Mouse (Mus musculus) heart, postnatal 10 days (tissue): ENCODE data around the gene Olfr449. TPM values are rescaled to one million over a fixed set of nuclear protein-coding genes. Genes with fewer than 3 reads are reported as not detected.
A peak's percentile ranks its signal among the peaks of the same experiment; 100 is the strongest.

Experiments used
- DNase-seq, 2 experiments: peaks; one replicate each; pipeline ENCODE4 v3.0.0; 2021
- intact Hi-C: fragments of 180-260 bp; cut with DNase I; formaldehyde crosslinking; loops from one replicate; pipeline ENCODE4 v1.15.1; 2025
- total RNA-seq, 2 experiments: library from RNA; stranded (reverse); gene quantifications; 2 replicates each; pipeline ENCODE4 v1.2.3; 2021

Olfr449 gene
- not detected for total RNA-seq

DNA sequence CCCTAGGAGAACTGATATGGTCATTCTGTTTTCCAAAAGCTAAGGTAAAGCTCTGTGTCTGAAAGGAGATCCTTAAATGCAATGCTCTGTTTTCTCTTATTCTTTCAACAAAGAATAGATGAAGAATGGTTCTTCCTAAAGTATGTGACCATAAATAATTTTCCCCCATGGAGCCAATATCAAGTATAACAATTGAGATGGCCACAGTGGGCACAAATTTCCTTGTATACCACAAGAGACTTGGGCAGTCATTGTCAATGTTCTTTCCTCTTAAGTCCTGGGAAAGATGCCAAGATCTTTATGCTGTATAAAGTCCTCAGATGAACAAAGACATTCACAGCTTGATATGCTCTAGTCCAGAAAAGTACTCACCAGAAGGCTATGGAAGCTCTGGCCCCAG, at the start of gene Olfr449:
TSS of gene Olfr449 (plus strand) at position 301 of the 400 bp plus-strand sequence.
- intact Hi-C loops = no loop called here
- DNase-seq = no peak

DNA sequence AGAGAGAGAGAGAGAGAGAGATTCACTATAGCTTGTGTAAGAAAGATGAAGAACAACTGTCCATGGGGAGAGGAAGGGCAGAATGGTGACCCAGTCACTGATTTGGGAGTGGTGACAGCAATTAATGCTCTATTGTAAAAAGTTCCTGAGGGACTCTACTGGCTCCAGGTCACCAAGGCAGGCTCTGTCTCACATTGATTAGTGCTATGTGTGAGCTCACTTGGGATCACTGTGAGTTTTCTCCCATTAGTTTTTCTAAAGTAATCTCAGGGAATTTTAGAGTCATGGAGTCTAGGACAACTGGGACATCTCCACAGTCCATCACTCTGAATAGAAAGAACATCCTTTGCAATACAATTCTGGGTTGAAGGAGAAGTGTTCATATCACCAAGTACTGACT, 49.4 kb upstream of the Olfr449 start, which contains the start of gene Olfr452:
TSS of gene Olfr452 (plus strand) at position 301 of the 400 bp plus-strand sequence.
- no peak for DNase-seq
- intact Hi-C loops = no loop called here

- intact Hi-C loops = no loop called here
Measured at GRCm38 (mm10) chr6:42790247-42790948, 43.8 kb upstream of the Olfr449 start.

DNA sequence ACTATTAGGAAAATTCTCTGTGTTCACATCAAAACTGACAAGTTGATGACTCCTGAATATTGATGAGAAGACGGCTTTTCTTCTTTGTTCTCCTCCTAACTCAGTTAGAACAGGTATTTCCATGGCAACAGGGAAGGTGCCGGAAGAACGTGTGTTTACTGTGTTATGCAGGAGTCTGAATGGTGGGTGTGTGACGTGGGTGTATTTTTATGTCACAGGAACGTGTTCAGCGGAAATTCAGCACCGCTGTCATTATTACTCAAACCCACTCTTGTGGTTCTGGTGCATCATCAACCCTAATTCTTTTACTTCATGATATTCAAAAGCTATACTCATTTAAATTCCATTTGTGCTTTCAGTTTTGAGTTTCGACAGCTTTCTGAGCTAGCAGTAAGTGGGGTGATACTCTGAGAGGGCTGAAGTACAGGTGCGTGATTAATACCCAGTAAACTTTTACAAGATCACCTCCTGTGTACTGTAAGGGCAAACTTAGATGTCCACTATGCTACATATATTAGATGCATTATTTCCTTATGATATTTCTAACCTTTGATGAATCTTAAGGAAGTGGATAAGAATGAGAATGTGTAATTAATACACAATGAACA, 43.1 kb upstream of the Olfr449 start:
- intact Hi-C loops = no loop called here

More at GRCm38 (mm10) chr6:42790247-42790948, 43.8 kb upstream of the Olfr449 start:
- DNase-seq = no peak

GRCm38 (mm10) chr6:42794982-42795381, 39.2 kb upstream of the Olfr449 start:
- intact Hi-C loops = no loop called here
- no peak for DNase-seq

More for the DNA sequence above, 43.1 kb upstream of the Olfr449 start:
- DNase-seq = no peak

DNA sequence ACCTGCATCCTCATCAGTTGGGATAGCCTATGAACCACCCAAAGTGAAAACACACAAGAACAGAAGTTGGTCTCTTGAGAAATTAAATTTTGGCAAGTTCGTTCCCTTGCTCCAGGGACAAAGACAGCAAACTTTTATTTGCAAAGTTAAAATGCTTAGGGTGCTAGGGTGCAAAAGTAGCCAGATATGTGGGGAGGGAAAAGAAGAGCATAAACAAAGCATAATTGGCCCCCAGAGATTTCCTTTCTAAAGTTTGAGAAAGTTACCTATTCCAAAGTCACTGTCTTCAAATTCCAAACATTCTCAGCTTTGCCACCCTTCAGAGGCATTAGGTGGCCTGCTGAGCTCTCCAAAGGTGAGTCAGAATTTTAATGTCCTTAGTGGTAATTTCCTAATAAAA, 22.5 kb upstream of the Olfr449 start, which contains the start of gene Olfr450:
TSS of gene Olfr450 (plus strand) at position 301 of the 400 bp plus-strand sequence.
- intact Hi-C loops = no loop called here
- no peak for DNase-seq

DNA sequence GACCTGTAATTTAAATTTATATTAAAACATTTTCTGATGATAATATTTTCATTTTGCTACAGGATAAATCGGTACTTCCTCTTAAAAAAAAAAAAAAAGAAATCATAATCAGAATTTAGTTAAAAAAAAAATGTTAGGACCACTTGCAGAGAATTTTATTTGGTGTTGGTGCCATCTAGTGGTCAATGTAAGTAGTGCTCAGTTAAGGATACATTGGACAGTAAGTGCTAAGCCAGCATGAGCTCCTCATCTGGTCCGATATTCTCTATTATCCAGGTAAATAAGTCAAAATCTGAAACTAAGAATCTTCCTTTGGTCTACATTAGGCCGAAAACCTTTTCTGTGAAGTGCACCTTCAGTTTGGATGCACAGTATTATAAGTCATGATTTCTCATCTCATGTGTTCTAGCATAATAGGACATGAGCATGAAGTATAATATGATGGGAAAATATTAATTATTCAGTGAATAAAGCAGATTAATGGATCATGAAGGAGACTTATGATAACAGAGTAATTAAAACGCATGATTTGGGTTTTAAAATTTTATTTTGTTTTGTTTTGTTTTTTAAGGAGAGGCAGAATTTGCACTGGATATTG, 26.1 kb downstream of the Olfr449 start:
- intact Hi-C loops = loop anchor here (5.0 to 10.0 kb wide), 3 partner anchors 198 to 636 kb away; no protein-coding TSS in a partner anchor
- DNase-seq = peak; percentile 44 to 76

- DNase-seq = no peak
- intact Hi-C loops = loop anchor here (10.0 kb wide), 1 partner anchor 645 kb away; no protein-coding TSS in a partner anchor
Measured at GRCm38 (mm10) chr6:42869695-42870094, 35.5 kb downstream of the Olfr449 start.

DNA sequence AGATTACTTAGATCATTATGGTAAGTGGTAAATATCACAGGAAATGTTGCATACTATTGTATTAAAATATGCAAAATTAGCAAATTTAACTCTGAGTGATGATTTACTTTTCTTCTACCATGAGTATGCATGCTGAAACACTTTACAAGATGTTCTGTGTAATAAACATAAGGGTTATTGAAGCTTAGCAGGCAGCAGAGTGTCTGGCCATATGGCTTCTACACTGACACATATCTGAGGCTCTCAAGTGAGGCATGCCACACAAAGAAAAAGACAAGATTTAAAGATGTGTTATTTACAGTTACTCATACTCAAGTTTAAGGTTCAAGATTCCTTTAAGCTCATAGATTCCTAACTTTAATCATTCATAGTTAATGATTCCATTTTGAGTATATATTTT, 42.1 kb downstream of the Olfr449 start:
- no peak for DNase-seq
- intact Hi-C loops = no loop called here

Other genes with a start within 250 kb of the Olfr449 start
- gene Tcaf3, start 236.7 kb upstream of the Olfr449 start, total RNA-seq = not detected
- gene Tcaf2, start 189.1 kb upstream of the Olfr449 start, total RNA-seq = 1 to 10 TPM; 4.4 to 5.7 TPM
- gene Tcaf1, start 124.3 kb upstream of the Olfr449 start, total RNA-seq = 10 to 100 TPM; 25.5 to 30.6 TPM
- not detected for gene Olfr453, start 95.0 kb upstream of the Olfr449 start, total RNA-seq
- not detected for gene Olfr38, start 78.0 kb upstream of the Olfr449 start, total RNA-seq
- not detected for gene Olfr452, start 49.3 kb upstream of the Olfr449 start, total RNA-seq
- gene Olfr450, start 22.4 kb upstream of the Olfr449 start, total RNA-seq = not detected
- not detected for gene Olfr448, start 56.1 kb downstream of the Olfr449 start, total RNA-seq
- not detected for gene Olfr447, start 74.5 kb downstream of the Olfr449 start, total RNA-seq
- not detected for gene Olfr446, start 87.0 kb downstream of the Olfr449 start, total RNA-seq
- gene Olfr444, start 114.7 kb downstream of the Olfr449 start, total RNA-seq = not detected